Comparison of ENCODE assay signal across 8 mouse cellular contexts in the genomic region with DNA sequence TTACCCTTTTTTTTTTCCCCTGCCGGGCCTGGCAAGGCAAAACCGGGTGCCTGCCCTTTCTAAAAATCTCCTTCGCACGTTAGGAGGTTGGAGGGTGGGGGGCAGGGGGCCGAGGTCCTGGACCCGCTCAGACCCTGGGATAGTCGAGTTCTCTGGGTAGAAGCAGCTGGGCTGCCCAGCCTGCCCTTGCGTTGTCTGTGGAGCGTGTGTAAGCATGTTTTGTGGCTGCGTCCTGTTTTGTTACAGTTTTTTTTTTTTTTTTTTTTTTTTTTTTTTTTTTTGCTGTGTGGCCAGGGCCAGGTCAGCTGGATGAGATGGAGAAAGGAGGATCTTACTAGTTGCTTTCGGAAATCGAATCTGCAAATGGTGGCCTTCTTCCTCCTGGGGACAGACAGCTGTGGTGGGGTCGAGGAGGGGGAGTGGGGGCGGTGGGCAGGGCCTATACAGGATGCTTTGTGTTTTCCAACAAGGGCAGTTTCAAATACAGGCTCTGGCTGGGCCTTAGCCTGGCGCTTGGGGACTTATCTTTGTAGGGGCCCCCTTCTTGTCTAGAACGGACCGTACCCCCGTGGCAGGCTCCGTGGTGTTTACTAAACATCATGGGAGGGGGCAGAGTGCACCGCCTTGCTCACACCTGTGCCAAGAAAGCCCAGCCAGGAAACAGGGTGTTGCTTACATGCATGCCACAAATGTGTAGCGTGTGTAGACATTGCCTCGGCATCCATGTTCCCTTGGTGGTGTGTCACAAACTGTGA. TPM values are rescaled to one million over a fixed set of nuclear protein-coding genes. Genes with fewer than 3 reads are reported as not detected.
A peak's percentile ranks its signal among the peaks of the same experiment; 100 is the strongest.
DNase-seq lines count a peak whose midpoint lies in the region; ATAC-seq lines count a peak whose summit lies in the region.

No protein-coding gene starts in this region.

- H3K9ac ChIP-seq in forebrain, embryonic 15.5 days (replicated peaks): peak overlapping the region; percentile 79
- peak overlapping the region; percentile 95 for H3K9ac ChIP-seq in liver, embryonic 15.5 days
- H3K9ac ChIP-seq in neural tube, embryonic 15.5 days (replicated peaks): peak overlapping the region; percentile 96

- H3K9me3 ChIP-seq in forebrain, embryonic 15.5 days: no peaks in the 10 kb centered on the region
- no peaks in the 10 kb centered on the region for H3K9me3 ChIP-seq in liver, embryonic 15.5 days (replicated peaks)
- H3K9me3 ChIP-seq in neural tube, embryonic 15.5 days (replicated peaks): no peaks in the 10 kb centered on the region

- peak overlapping the region; percentile 91 for H3K27ac ChIP-seq in forebrain, embryonic 15.5 days (replicated peaks)
- peak overlapping the region; percentile 87 for H3K27ac ChIP-seq in liver, embryonic 15.5 days (replicated peaks)
- H3K27ac ChIP-seq in neural tube, embryonic 15.5 days (replicated peaks): peak overlapping the region; percentile 95

- H3K36me3 ChIP-seq in forebrain, embryonic 15.5 days: no peaks in the 10 kb centered on the region
- H3K36me3 ChIP-seq in liver, embryonic 15.5 days (replicated peaks): no peaks in the 10 kb centered on the region
- no peaks in the 10 kb centered on the region for H3K36me3 ChIP-seq in neural tube, embryonic 15.5 days

- H3K27me3 ChIP-seq in forebrain, embryonic 15.5 days: no peaks in the 10 kb centered on the region
- no peaks in the 10 kb centered on the region for H3K27me3 ChIP-seq in liver, embryonic 15.5 days
- no peaks in the 10 kb centered on the region for H3K27me3 ChIP-seq in neural tube, embryonic 15.5 days (replicated peaks)

- peak; percentile 45 to 51 for DNase-seq in cerebellum, postnatal 10 days
- DNase-seq in cerebellum, postnatal 36 days: no peak
- DNase-seq in layer of hippocampus, adult 11-12 months (ENCODE audit: low spot score): no peak

- H3K4me3 ChIP-seq in forebrain, embryonic 15.5 days: peak overlapping the region; percentile 73
- peak overlapping the region; percentile 94 for H3K4me3 ChIP-seq in liver, embryonic 15.5 days (replicated peaks)
- H3K4me3 ChIP-seq in neural tube, embryonic 15.5 days (replicated peaks): peak overlapping the region; percentile 79

- H3K4me1 ChIP-seq in forebrain, embryonic 15.5 days: peaks cover 44% of the 10 kb centered on the region
- H3K4me1 ChIP-seq in liver, embryonic 15.5 days (replicated peaks): peaks cover 78% of the 10 kb centered on the region
- peaks cover 50% of the 10 kb centered on the region for H3K4me1 ChIP-seq in neural tube, embryonic 15.5 days

- peak overlapping the region; percentile 90 for H3K4me2 ChIP-seq in forebrain, embryonic 15.5 days (replicated peaks)
- peak overlapping the region; percentile 85 for H3K4me2 ChIP-seq in liver, embryonic 15.5 days
- H3K4me2 ChIP-seq in neural tube, embryonic 15.5 days: peak overlapping the region; percentile 93

- WGBS in forebrain, embryonic 15.5 days: 2% methylated on average over 22 of the region's 22 CpGs
- 2% methylated on average over 22 of the region's 22 CpGs for WGBS in liver, embryonic 15.5 days (ENCODE audit: insufficient replicate concordance)
- WGBS in neural tube, embryonic 15.5 days: 2% methylated on average over 22 of the region's 22 CpGs

- ATAC-seq in activated CD4-positive, CD25-positive, alpha-beta regulatory T cell, adult 4 months: peak; percentile 26
- 0 out of 2 replicates have a peak, but pooled peaks have one; percentile 17 for ATAC-seq in forebrain, embryonic 15.5 days (replicated peaks)
- ATAC-seq in inflammation-experienced regulatory T-cells, adult 6 months: peak; percentile 30
- no peak for ATAC-seq in liver, embryonic 15.5 days (ENCODE audit: insufficient read depth)
- ATAC-seq in neural tube, embryonic 15.5 days (ENCODE audit: low FRiP score): no peak

RNA-seq across cellular contexts. Expression of a gene that starts 1.1 kb away (rescaled TPM):
- 10 to 100 TPM; 24.3 to 32.6 TPM for polyA plus RNA-seq in activated CD4-positive, CD25-positive, alpha-beta regulatory T cell, adult 4 months (2017; shearing (Covaris generic))
- polyA plus RNA-seq in forebrain, embryonic 15.5 days (2015; fragmentation: Nextera tagmentation; extraction: Ambion mirVana): 83.8 and 113 TPM in 2 replicates
- polyA plus RNA-seq in inflammation-experienced regulatory T-cells, adult 6 months (2017; shearing (Covaris generic)): 10 to 100 TPM; 23.9 to 28.7 (median 25.5) TPM
- polyA plus RNA-seq in liver, embryonic 15.5 days (2015; fragmentation: Nextera tagmentation; extraction: Ambion mirVana): 11.5 and 15.7 TPM in 2 replicates
- 135 and 193 TPM in 2 replicates for polyA plus RNA-seq in neural tube, embryonic 15.5 days (2015; fragmentation: Nextera tagmentation; extraction: Ambion mirVana)

Comparison
In these comparisons a context has a peak if more than half of its experiments do, and no peak if none do; other contexts are left out.
1. DNase-seq: peak in cerebellum, postnatal 10 days (2 of 2); none in cerebellum, postnatal 36 days (0 of 2) and layer of hippocampus, adult 11-12 months (single experiment).
2. ATAC-seq: peak in activated CD4-positive, CD25-positive, alpha-beta regulatory T cell, adult 4 months (single experiment), forebrain, embryonic 15.5 days (single experiment) and inflammation-experienced regulatory T-cells, adult 6 months (single experiment); none in liver, embryonic 15.5 days (single experiment) and neural tube, embryonic 15.5 days (single experiment).
3. Peak in every context shown above with its lines, with median percentiles within 50 percentile points of each other: H3K27ac ChIP-seq, H3K4me2 ChIP-seq, H3K4me3 ChIP-seq and H3K9ac ChIP-seq.